Mouse (Mus musculus): ENCODE data around the gene Insyn1. TPM values are rescaled to one million over a fixed set of nuclear protein-coding genes. Genes with fewer than 3 reads are reported as not detected.
A peak's percentile ranks its signal among the peaks of the same experiment; 100 is the strongest.

Insyn1 gene
- total RNA-seq, 2 experiments from 2014 or later = 7.9 to 9.9 TPM

GRCm38 (mm10) chr9:58487076-58487475 lies 1.3 kb upstream of the Insyn1 start:
- DNase-seq = no peak

DNA sequence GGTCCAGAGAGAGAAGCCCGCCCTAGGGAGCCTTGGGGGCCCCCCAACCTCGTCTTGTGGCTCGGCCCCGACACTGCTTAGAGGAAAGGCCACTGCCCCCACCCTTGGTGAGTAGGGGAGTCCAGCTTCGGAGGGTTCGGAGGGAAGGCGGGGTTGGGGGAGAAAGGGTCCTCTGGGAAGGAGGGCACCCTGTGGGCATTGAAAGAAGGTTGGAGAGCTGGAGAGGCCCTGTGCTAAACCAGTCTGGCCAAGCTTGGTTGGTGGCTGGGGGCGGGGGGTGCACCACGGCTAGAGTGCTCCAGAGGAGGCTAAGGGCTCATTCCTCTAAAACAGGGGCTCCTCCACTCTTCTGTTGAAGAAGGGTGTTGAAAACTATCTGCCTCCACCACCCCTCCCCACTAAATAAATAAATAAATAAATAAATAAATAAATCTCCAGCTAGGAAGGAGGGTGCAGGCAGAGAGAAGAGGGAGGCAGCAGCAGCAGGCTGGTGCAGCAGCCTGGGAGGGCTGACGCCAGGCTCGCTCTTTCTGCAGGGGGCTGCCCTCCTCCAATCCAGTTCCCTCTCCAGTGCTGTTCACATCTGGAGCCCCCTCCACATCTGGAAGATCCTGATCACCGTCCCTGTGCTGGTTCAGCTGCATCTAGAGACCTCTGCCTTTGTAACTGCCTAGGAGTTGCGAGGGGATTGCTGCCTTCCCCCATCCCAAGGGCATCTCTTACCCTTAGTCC lies 896 bp downstream of the Insyn1 start:
- peak; percentile 18 for DNase-seq

DNA sequence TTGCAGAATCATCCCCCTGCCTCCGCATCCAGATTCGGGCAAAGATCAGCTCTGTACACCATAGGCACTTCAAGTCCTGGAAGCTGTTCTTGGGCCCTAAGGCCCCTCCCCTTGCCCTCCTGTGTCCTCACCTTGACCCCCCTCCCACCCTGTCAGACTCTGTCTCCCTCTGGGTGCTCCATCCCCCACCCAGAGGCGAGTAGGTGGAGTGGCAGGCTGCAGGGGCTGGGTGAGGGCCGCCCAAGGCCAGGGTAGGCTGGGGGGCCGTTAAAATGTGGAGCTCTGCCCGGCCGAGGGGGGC lies 1.4 kb downstream of the Insyn1 start:
- no peak for DNase-seq

DNA sequence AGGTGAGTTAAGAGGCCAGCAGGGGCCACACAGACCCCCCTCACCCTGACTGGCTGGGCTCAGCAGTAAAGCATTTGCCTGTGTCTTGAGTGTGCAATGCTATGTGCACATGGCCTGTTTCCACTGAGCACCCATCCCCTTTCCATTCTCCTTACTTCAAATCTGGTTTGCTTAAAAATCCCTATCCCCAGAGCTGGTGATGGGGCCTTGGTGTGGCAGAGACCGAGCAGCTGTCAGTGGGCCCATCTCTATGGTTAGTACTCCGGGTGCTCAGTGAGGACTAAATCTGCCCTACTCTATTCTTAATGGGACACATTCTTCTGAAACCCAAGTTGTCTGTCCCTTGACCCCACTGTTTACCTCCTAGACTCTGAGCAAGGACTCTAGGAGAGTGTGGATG lies 2.0 kb downstream of the Insyn1 start:
- DNase-seq = no peak

- no peak for DNase-seq
Measured at GRCm38 (mm10) chr9:58495035-58495434, 6.6 kb downstream of the Insyn1 start.

DNA sequence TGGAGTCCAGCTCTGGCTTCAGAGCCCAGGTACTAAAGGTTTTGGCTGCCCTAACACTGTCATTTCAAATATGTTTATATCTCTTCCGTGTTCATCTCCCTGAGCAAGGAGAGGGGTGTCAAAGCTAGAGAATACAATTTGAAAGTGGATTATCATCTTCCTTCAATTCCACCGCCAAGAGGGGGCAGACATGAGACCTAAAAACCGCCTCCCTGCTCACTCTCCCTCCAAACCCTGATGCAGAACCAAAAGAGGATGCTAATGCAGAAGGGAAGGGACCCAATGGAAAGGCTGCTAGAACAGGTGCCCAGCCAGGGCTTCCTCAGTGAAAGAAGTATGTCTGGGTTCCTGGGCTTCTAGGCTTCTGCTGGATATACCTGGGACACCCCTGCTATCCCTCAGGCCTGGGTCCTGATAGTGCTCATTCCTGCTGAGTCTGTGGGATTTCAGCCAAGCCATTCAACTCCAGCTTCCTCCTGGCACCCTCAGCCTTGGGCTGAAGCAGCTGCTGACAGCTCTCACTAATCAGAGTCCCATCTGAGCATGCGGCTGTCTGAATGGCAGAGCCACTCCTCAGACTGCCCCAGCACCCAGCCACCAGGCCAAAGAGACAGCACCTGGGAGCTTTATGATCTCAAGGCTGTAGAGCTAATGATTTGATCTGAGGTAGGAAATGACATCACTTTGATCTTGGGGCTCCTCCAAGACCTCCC lies 8.2 kb downstream of the Insyn1 start:
- no peak for DNase-seq

DNA sequence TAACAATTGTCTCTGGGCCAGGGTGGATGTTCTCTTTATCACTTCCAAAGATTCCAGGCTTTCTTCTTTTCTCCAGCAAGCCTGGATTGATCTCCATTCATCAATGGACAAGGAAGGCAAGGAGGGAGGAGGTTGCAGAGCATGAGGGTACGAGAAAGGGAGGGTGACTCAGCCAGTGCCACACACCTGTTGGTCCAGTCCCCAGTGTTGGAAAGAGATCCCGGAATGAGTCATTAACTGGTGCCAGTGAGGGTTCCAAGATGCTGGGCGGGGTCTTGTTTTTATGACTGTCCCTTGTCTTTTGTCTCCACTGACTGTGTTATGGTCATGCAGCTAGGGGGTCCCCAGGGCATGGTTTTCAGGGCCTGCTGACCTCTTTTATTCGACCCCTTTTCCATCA lies 9.5 kb downstream of the Insyn1 start:
- DNase-seq = no peak

DNA sequence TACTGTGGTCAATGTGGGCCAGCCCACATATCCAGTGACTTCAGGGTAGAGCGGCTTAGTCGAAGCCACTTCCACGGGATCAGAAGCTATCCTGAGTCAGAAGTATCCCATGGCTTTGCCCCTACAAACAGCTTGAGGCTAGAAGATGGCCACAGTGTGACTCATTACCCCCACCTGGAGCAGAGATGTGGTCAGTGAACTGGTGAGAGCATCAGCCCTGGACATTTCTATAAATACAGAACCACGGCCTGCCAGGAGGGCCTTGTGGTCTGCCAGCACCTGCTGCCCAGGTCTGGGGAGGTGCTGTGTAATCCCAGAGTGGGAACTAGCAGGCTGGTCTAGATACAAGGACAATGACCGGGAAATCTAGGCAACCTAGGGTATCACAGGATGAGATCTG lies 12.5 kb downstream of the Insyn1 start:
- no peak for DNase-seq

DNA sequence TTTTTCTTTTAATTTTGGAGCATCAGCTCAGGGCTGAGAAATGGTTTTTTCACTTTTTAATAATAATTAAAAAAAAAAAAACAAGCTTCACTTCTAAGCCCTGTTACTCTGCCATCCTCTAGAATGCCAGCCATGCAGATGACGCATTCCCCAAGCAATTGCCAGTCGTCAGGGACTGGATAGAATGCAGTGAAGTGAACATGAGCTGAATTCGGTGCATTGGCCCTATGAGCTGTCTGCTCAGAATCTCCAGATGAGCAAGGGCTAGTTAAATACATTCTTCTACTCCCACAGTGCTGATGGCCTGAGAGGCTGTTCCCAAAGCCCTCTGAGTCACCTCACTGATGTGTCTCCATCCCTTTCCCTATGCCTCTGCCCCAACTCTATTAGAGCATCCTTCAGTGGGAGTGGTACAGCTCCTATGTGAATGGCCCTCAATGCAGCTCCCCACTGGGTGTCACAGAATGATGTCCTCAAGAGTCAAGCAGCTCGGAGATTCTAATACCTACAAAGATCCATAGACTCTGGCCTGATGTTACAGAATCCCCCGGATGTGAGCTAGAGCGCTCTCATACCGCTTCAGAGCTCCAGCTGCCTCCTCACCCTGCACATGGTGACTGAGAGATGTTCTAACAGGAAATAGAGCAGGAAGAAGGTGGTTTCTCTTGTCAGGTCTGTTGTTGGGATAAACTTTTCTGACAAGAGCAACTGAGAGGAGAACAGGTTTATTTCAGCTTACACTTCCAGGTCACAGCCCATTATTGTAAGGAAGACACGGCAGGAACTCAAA lies 19.0 kb downstream of the Insyn1 start:
- DNase-seq = no peak

DNA sequence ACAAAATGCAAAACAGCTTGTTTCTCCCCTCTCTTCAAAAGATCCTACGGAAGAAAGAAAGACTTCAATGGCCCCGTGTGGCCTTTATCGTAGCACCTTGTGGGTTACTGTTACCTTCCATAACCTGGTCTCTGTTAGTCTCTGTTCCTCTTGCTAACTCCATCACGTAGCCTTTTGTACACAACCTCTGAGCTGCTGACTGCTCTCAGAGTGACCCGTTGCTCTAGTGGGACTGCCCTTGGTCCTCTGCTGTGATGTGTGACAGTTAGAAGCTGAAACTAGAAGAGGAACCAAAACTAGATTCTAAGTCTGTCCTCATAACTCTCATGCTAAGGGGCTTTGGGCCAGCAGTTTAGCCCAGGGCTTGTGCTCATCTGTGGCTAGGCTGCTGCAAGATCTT lies 22.0 kb downstream of the Insyn1 start:
- no peak for DNase-seq

- no peak for DNase-seq
Measured at GRCm38 (mm10) chr9:58513749-58514148, 25.3 kb downstream of the Insyn1 start.

- DNase-seq = no peak
Measured at GRCm38 (mm10) chr9:58516480-58516879, 28.1 kb downstream of the Insyn1 start.

GRCm38 (mm10) chr9:58517866-58518750 lies 29.7 kb downstream of the Insyn1 start:
- DNase-seq = no peak

DNA sequence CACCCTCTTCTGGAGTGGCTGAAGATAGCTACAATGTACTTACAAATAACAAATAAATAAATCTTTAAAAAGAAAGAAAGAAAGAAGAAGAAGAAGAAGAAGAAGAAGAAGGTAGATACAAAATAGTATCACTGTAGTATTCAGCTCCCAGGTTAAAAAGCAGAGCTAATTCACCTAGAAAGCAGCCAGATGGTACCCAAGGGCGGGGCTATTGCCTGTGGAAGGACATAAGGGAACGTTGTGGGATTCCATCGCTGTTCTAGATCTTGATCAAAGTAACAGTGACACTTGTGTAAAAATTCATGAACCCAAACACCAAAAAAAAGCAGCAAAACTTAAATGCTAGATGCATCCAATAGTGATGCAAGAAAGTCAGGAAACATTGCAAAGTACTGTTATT lies 31.6 kb downstream of the Insyn1 start:
- DNase-seq = no peak

- DNase-seq = no peak
Measured at GRCm38 (mm10) chr9:58520816-58521581, 32.6 kb downstream of the Insyn1 start.

- DNase-seq = no peak
Measured at GRCm38 (mm10) chr9:58521883-58522423, 33.5 kb downstream of the Insyn1 start.

DNA sequence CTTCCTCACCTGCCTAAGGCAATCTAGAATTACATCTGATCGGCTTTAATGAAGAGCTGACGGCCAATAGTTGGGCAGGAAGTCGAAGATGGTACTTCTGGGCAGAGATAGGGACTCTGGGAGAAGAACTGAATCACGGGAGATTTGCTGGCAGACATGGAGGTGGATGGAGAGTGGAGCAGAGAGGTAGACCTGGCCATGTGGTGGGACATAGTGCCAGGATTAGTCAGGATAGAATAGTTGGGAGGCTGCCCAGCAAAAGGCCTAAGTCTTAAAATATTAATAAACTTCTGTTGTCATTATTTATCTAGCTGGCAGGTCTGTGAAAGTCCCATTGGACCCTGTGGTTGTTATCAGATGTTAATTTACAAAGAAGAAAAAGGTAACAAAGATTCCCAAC lies 36.7 kb downstream of the Insyn1 start:
- DNase-seq = no peak

- no peak for DNase-seq
Measured at GRCm38 (mm10) chr9:58527841-58528240, 39.4 kb downstream of the Insyn1 start.

- no peak for DNase-seq
Measured at GRCm38 (mm10) chr9:58530407-58530806, 42.0 kb downstream of the Insyn1 start.

- no peak for DNase-seq
Measured at GRCm38 (mm10) chr9:58532236-58532635, 43.8 kb downstream of the Insyn1 start.

- DNase-seq = no peak
Measured at GRCm38 (mm10) chr9:58533322-58533721, 44.9 kb downstream of the Insyn1 start.

Measured in gastrocnemius, postnatal 10 days (tissue).